Mouse (Mus musculus) kidney, embryonic 15.5 days (tissue): Measurements from ENCODE around the gene C2cd2. TPM values are rescaled to one million over a fixed set of nuclear protein-coding genes. Genes with fewer than 3 reads are reported as not detected.

ENCODE experiments used
- ATAC-seq: fragments of 200-750 bp; cut with Nextera tagmentation; replicated peaks from 2 replicates; pipeline ENCODE4 v1.8.0; 2017; ENCODE audit warnings: moderate TSS enrichment; ENCODE audit not compliant: low FRiP score
- H3K27ac ChIP-seq: fragments of 300-500 bp; sonication (generic); 2 replicates; pipeline ENCODE4 v1.5.1; 2015; ENCODE audit warnings: mild to moderate bottlenecking, inconsistent platforms
- H3K27me3 ChIP-seq: fragments of 300-500 bp; sonication (generic); 2 replicates; pipeline ENCODE4 v1.6.1; 2015; ENCODE audit warnings: inconsistent platforms
- H3K36me3 ChIP-seq: fragments of 300-500 bp; sonication (generic); 2 replicates; pipeline ENCODE4 v1.6.1; 2015; ENCODE audit warnings: inconsistent platforms
- H3K4me1 ChIP-seq: fragments of 300-500 bp; sonication (generic); 2 replicates; pipeline ENCODE4 v1.6.1; 2015; ENCODE audit warnings: inconsistent platforms
- H3K4me2 ChIP-seq: fragments of 300-500 bp; sonication (generic); 2 replicates; pipeline ENCODE4 v1.6.1; 2015; ENCODE audit warnings: moderate library complexity, mild to moderate bottlenecking, inconsistent platforms
- H3K4me3 ChIP-seq: fragments of 300-500 bp; sonication (generic); replicated peaks from 2 replicates; pipeline ENCODE4 v1.5.1; 2015; ENCODE audit warnings: mild to moderate bottlenecking, inconsistent platforms
- H3K9ac ChIP-seq: fragments of 300-500 bp; sonication (generic); 2 replicates; pipeline ENCODE4 v1.6.1; 2015; ENCODE audit warnings: mild to moderate bottlenecking, inconsistent platforms
- H3K9me3 ChIP-seq: fragments of 300-500 bp; sonication (generic); replicated peaks from 2 replicates; pipeline ENCODE4 v1.6.1; 2016; ENCODE audit warnings: inconsistent platforms
- WGBS: fragments of 180-500 bp; shearing (Covaris S2); methylation state at CpG from one replicate; pipeline ENCODE4 v1.1.7; 2015; ENCODE audit warnings: mixed read lengths; 5-methylcytosine and 5-hydroxymethylcytosine counted together
- polyA plus RNA-seq: library from polyadenylated mRNA; unstranded; fragments of >200 nt; fragmentation: Nextera tagmentation; extraction: Ambion mirVana; gene quantifications from 2 replicates; pipeline ENCODE4 v1.2.1, GENCODE M21; 2015

C2cd2 gene
- polyA plus RNA-seq, 1 experiment from 2014 or later, result 19.5 TPM

DNA sequence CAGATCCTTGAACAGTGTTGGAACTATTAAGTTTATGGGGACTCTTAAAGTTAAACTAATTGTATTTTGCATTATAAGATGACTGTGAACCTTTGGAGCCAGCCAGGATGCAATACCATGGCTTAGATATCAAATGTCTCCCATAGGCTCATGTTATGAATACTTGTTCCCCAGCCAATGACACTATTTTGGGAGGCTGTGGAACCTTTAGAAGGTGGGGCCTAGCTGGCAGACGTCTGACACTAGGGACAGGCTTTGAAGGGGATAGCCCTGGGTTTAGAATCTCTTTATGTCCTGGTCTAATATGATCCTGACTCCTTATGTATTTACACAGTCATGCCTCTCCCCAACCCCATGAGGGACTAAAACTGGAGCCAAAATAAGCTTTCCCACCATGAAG, 88.0 kb downstream of the C2cd2 start:
- peaks cover 60% of the 10 kb centered on the region for H3K36me3 ChIP-seq
- no peak overlapping the region for H3K4me3 ChIP-seq
- WGBS, result 38% methylated on average over 1 of the region's 1 CpGs

DNA sequence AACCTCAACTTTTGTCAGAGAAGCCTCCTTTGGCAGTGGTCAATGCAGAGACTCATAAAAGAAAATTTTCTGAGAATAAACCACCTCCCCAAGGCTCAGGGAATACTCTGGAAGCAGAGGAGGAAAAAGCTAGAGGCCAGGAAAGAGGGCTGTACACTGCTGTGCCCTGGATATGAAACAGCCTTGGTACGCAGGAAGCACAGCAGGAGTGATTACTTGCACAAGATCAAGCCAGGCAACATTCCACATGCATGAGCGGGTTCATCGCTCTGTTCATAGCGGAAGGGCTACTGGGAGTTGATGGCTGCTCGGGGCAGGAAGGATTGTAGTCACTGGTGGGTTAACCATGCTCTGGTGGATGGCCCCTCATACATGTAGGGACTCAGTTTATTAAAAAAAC, 89.7 kb downstream of the C2cd2 start:
- peaks cover 67% of the 10 kb centered on the region for H3K36me3 ChIP-seq
- no peak overlapping the region for H3K4me2 ChIP-seq
- no peaks in the 10 kb centered on the region for H3K27me3 ChIP-seq
- 0 out of 2 replicates have a peak, but pooled peaks cover 4% of the 10 kb centered on the region for H3K4me1 ChIP-seq
- H3K27ac ChIP-seq, result no peak overlapping the region
- H3K9me3 ChIP-seq, result no peaks in the 10 kb centered on the region
- ATAC-seq, result peak; percentile 78; the same call in 1 of the 2 replicates
- WGBS, result 72% methylated on average over 5 of the region's 5 CpGs
- H3K9ac ChIP-seq, result no peak overlapping the region
- no peak overlapping the region for H3K4me3 ChIP-seq

More for the DNA sequence above, 88.0 kb downstream of the C2cd2 start:
- ATAC-seq, result no peak
- Histone ChIP-seq H3K4me1 (0 out of 2 replicates have a peak, but pooled peaks cover 4% of the 10 kb centered on the region), H3K4me2 (no peak overlapping the region), H3K9me3 (no peaks in the 10 kb centered on the region), H3K27me3 (no peaks in the 10 kb centered on the region), H3K27ac (no peak overlapping the region), H3K9ac (no peak overlapping the region)

DNA sequence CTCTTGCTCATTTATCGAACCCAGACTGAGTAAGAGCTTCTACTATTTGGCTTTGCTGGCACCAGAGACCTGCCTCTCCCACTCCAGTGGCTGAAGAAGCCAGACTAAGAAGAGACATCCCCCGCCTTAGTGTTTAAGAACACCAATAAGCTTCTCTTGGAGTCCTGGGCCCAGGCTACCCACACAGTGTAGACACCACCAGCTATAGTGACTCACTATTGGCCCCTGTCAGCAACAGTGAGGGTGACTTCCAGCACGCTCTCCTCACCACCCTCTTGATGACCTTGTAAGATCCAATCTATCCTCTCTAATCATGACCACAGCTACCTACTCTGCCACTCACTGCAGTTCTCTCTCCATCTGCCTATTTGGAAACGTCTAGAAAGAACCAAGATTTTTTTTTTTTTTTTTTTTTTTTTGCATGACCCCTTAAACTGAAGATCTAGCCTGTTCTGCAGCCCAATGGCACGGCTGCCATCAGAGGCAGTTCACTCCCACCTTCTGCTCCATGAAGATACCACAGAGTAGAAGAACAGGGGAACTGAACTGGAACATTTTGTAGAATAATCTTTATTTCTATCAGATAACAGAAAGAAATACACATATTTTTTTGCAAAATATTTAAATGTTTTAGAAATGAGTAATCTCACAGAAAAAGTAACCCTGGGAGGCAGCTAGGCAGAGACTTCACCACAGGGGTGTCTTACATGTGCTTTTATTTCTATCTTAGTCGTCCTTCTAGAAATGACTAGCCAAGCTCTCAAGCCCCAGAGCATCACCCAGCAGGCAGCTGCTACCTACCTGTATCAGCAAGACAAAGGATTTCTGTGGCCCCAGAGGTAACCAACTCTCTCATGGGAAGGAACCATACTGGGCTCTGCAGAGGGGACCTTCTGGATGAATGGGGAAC, 93.0 kb downstream of the C2cd2 start:
- ATAC-seq, result no peak
- 0 out of 2 replicates have a peak, but pooled peaks cover 4% of the 10 kb centered on the region for H3K4me1 ChIP-seq
- no peak overlapping the region for H3K27ac ChIP-seq
- no peak overlapping the region for H3K4me2 ChIP-seq
- peaks cover 58% of the 10 kb centered on the region for H3K36me3 ChIP-seq
- no peaks in the 10 kb centered on the region for H3K9me3 ChIP-seq
- H3K9ac ChIP-seq, result no peak overlapping the region
- WGBS, result 80% methylated on average over 6 of the region's 6 CpGs
- no peak overlapping the region for H3K4me3 ChIP-seq
- no peaks in the 10 kb centered on the region for H3K27me3 ChIP-seq

DNA sequence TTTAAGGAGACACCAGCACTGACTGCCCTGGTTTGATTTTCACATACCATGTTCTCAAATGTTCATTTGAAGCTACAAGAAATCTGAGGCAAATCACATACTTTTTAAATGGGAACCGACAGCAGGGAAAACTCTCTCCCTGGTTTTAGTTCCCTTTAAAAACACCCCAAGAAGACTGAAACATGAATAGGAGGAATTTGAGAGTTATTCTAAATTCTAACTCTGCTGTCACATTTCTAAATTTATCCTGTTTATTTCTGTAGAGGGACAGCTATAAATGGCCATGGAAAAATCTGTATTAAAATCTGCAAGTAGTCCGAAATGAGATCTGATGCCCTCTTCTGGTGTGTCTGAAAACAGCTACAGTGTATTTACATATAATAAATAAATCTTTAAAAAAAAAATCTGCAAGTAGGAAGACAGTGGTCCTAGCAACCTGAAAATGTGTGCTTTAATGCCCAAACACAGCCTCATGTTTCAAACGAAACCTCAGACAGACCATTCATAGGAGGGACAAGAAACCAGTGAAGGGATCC, 98.4 kb downstream of the C2cd2 start:
- no peak overlapping the region for H3K4me2 ChIP-seq
- H3K9ac ChIP-seq, result no peak overlapping the region
- H3K9me3 ChIP-seq, result no peaks in the 10 kb centered on the region
- no peak overlapping the region for H3K27ac ChIP-seq
- 81% methylated on average over 3 of the region's 3 CpGs for WGBS
- no peaks in the 10 kb centered on the region for H3K4me1 ChIP-seq
- ATAC-seq, result no peak
- H3K36me3 ChIP-seq, result peaks cover 46% of the 10 kb centered on the region
- no peak overlapping the region for H3K4me3 ChIP-seq
- no peaks in the 10 kb centered on the region for H3K27me3 ChIP-seq

DNA sequence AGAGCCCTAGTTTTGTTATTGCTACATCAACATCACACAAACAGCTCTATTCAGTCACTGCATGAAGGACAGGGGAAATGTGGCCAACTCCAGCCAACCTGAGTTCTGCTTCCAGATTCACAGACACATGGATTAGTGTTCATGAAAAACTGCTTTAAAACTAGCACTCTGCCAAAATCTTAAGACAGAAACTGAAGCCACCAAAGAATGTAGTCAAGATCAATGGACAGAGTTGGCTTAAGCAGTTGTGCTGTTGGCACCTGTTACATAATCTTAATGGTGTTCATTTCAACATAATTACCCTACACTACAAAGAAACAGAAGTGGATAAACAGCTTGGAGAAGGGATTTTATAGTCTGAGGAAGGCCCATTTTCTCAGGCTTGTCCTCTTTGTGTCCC, 106.3 kb downstream of the C2cd2 start:
- ATAC-seq, result no peak
- peaks cover 7% of the 10 kb centered on the region; the same call in 1 of the 2 replicates for H3K4me1 ChIP-seq
- H3K27me3 ChIP-seq, result no peaks in the 10 kb centered on the region
- no peak overlapping the region for H3K9ac ChIP-seq
- H3K4me3 ChIP-seq, result no peak overlapping the region
- H3K36me3 ChIP-seq, result peaks cover 24% of the 10 kb centered on the region
- H3K27ac ChIP-seq, result no peak overlapping the region
- H3K9me3 ChIP-seq, result no peaks in the 10 kb centered on the region
- no peak overlapping the region for H3K4me2 ChIP-seq

DNA sequence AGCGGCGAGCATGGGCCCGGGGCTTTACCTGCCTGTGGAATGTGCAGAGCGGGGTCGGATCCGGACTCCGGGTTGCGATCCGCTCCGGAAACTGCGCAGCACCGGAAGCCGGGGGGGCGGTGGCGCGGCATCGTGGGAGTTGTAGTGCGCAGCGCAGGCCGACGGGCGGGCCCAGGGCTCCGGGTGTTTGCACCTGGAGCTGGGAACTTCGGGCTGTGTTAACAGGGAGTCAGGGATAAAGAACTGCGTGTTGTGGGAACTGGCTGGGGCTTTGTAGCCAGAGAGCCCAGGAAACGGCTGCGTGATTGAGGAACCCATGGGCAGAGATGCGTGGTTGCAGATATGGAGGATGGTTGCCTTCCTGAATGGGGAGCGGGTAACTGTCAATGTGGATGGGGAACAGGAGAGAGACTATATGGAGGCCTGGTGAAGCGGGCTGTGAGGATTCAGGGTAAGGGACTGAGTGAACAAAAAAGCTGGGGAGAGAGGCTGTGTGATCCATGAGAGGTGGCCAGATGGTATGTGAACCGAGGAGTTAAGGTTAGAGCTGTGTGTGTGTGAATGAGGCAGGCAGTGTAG, 110.6 kb downstream of the C2cd2 start, which contains the start of gene Prdm15:
Gene Prdm15, minus strand, starts transcription at position 110 of the 579 bp plus-strand sequence.
- H3K36me3 ChIP-seq, result peaks cover 10% of the 10 kb centered on the region; the same call in 1 of the 2 replicates
- H3K4me1 ChIP-seq, result peaks cover 22% of the 10 kb centered on the region
- peak within 1 kb of the TSS; percentile 88 for H3K4me3 ChIP-seq
- H3K27me3 ChIP-seq, result no peaks in the 10 kb centered on the region
- ATAC-seq, result peak; percentile 93
- H3K9me3 ChIP-seq, result no peaks in the 10 kb centered on the region
- peak within 1 kb of the TSS; percentile 99 for H3K27ac ChIP-seq
- under 1% methylated on average over 30 of the region's 31 CpGs for WGBS
- H3K4me2 ChIP-seq, result peak within 1 kb of the TSS; percentile 76
- peak within 1 kb of the TSS; percentile 100 for H3K9ac ChIP-seq

DNA sequence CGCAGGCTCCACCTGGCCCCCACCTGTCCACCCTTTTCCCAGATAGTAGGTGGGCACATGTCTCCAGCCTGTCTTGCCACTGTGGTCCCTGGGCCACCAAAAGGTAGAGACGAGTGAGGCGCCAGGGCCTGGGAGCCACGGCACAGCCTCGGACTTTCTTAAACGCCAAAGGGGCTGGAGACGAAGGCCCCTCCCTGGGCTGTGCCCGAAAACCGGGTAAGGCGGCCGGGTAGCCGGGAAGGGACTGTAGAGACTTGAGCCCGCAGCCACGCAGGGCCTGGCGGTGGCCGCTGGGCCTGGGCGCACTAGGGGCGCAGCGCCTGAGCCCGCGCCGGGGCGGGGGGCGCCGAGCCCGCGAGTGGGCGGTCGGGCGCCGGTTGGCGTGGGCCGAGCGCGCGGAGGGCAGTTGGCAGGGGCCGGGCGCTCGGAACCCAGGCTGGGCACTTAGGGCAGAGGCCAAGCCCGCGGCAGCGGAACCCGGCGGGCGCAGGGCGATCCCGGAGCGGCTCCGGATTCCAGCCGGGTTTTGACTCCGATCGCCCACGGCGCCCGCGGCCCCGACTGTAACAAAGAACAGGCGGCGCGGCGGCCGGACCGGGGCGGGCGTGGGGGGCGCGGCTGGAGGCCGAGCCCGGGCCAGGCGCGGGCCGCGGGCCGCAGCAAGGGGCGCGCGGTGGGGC, 111.2 kb downstream of the C2cd2 start:
- ATAC-seq, result peak; percentile 94
- under 1% methylated on average over 76 of the region's 77 CpGs for WGBS
- Histone ChIP-seq H3K9ac (peak overlapping the region; percentile 100), H3K9me3 (no peaks in the 10 kb centered on the region), H3K4me1 (peaks cover 22% of the 10 kb centered on the region), H3K27ac (peak overlapping the region; percentile 99), H3K4me3 (peak overlapping the region; percentile 88), H3K4me2 (peak overlapping the region; percentile 76), H3K36me3 (peaks cover 16% of the 10 kb centered on the region), H3K27me3 (no peaks in the 10 kb centered on the region)

DNA sequence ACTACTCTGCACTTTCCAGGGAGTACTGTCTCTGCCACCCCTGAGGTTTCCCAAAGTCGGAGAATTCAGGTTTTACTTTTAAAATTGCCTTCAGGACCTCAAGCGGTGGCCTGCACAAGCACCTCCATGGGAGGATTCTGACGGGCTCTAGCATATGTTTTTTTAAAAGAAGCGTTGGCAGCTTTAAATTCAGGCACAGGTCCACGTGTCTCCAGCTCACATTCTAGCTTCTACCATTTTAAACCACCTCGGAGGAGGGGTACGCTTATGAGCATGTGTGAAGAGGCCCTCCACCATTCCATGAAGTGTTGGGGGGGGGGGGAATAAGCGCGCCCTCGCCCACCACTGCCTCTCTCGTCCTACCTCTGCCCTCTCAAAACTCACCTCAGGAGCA, 111.7 kb downstream of the C2cd2 start:
- H3K36me3 ChIP-seq, result peaks cover 19% of the 10 kb centered on the region
- peak overlapping the region; percentile 100 for H3K9ac ChIP-seq
- no peaks in the 10 kb centered on the region for H3K9me3 ChIP-seq
- ATAC-seq, result peak; percentile 47
- WGBS, result under 1% methylated on average over 11 of the region's 11 CpGs
- H3K27ac ChIP-seq, result peak overlapping the region; percentile 99
- H3K4me1 ChIP-seq, result peaks cover 22% of the 10 kb centered on the region
- H3K4me2 ChIP-seq, result peak overlapping the region; percentile 76
- no peaks in the 10 kb centered on the region for H3K27me3 ChIP-seq
- peak overlapping the region; percentile 88 for H3K4me3 ChIP-seq

DNA sequence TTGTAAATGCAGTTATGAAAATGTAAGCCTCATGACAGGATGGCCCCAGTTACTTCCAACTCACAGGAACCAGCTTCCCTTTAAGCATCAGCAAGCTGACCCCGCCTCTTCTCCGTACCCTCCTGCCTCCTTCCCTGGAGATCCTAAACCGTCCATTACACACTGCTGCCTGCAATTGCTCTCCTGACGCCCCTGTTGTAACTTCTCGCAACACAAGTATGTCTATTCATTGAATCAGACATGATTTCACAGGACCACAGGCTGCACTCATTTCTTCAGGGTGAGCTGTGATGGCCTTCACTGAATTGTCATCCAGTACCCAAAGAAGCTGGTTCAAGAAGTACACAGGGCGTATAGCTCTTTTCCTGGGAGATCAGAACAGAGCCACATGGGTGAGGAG, 113.6 kb downstream of the C2cd2 start:
- 76% methylated on average over 6 of the region's 6 CpGs for WGBS
- no peak for ATAC-seq
- Histone ChIP-seq H3K9ac (no peak overlapping the region), H3K9me3 (no peaks in the 10 kb centered on the region), H3K4me3 (no peak overlapping the region), H3K4me2 (no peak overlapping the region), H3K36me3 (peaks cover 22% of the 10 kb centered on the region), H3K27me3 (no peaks in the 10 kb centered on the region), H3K4me1 (peaks cover 22% of the 10 kb centered on the region), H3K27ac (no peak overlapping the region)

DNA sequence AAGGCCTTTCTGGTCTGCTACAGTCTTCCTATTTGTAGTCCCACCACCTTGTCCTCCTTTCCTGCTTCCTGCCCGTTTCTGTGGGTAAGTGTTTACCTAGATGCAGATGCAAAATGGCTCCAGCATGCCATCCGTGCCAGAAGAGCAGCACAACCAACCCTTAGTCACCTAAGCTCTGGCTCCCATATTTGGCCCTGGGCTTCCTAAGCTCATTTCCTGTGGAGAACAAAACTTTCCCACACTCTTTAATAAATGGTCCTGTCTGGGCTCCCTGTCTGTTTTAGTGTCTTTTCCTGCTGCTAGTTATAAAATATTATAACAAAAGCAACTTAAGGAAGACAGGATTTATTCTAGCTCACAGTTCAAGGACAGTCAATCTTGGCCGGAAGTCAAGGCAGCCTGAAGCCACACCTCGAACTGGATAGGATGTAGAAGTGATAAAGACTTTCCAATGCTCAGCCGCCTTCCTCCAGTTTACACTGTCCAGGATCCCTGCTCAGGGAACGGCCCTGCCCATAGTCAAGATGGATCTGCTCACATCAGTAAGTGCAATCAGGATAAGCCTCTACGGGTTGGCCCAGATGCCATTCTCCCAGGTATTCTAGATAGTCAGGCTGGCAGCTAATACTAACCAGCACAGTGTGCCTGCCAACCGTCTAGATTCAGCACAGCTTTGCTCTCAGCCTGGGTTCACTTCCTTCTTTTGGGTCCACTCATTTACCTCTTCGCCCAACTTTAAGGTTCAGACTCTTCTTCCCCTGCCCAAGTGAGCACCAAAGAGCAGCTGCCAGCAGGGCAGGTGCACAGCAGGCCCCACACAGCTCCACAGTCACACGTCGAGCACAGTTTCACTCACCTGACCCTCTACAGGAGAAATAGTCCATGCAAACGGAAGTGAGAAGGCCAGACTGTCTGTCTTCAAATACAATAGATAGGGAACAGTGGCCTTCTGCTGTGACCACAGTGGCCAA, 117.1 kb downstream of the C2cd2 start:
- Histone ChIP-seq H3K4me3 (no peak overlapping the region), H3K4me1 (peaks cover 14% of the 10 kb centered on the region), H3K36me3 (peaks cover 32% of the 10 kb centered on the region), H3K9me3 (no peaks in the 10 kb centered on the region), H3K27ac (peak overlapping the region; percentile 1; the same call in 1 of the 2 replicates), H3K9ac (no peak overlapping the region), H3K27me3 (no peaks in the 10 kb centered on the region), H3K4me2 (no peak overlapping the region)
- WGBS, result 79% methylated on average over 12 of the region's 12 CpGs
- ATAC-seq, result no peak

DNA sequence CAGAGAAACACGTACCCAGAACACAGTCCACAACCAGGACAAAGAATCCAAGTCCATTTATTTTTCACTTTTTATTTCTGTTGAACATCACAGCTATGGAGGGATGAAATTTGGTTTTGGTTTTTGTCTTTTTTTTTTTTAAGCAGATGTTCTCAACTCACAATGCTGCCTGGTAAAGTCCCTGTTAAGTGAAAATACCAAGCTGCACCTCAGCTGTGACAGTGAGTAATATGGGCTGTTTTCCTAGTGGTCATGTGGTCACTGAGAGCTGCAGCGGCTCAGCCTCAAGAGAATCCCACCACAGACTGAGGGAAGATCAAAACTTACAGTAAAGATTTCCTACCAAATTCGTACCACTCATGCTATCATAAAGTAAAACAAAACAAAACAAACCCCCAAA, 130.2 kb downstream of the C2cd2 start:
- Histone ChIP-seq H3K9ac (no peak overlapping the region), H3K27ac (no peak overlapping the region), H3K4me1 (no peaks in the 10 kb centered on the region), H3K4me3 (no peak overlapping the region), H3K9me3 (no peaks in the 10 kb centered on the region), H3K36me3 (peaks cover 97% of the 10 kb centered on the region), H3K4me2 (no peak overlapping the region), H3K27me3 (no peaks in the 10 kb centered on the region)
- ATAC-seq, result no peak
- WGBS, result 85% methylated on average over 3 of the region's 3 CpGs
